Mouse (Mus musculus) activated CD4-positive, CD25-positive, alpha-beta regulatory T cell, adult 4 months (primary cell): ENCODE results near the gene Pom121l12. TPM values are rescaled to one million over a fixed set of nuclear protein-coding genes. Genes with fewer than 3 reads are reported as not detected.

Experiments used
- ATAC-seq: one replicate; pipeline ENCODE4 v1.8.0; 2017
- polyA plus RNA-seq, 2 experiments: library from polyadenylated mRNA; unstranded; fragments of 100-300 nt; shearing (Covaris generic); gene quantifications; one replicate each; pipeline ENCODE4 v1.2.1; 2017

The Pom121l12 gene
- not detected for polyA plus RNA-seq

- ATAC-seq: no peak
Measured at GRCm38 (mm10) chr11:14598976-14599375, at the start of gene Pom121l12. Pom121l12 (plus strand) TSS chr11:14599276.

DNA sequence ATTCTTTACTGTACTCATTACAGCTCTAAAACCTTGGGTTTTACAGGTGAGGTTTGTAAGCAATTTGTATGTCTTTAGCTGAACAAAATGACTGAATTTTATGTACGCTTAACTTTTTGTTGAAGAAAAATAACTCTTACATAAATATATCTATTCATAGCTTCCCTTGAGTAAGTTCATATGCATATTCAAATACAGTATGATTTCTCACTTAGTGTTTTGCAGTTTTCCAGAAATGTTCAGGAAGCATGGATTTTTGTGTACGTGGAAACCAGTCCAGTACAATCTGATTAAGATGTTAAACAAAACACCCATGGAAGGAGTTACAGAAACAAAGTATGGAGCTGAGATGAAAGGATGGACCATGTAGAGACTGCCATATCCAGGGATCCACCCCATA is 12.8 kb downstream of the Pom121l12 start:
- ATAC-seq: no peak
